ENCODE assay signal across 21 mouse cellular contexts in genomic region chr3:55406616-55407015, GRCm38 (mm10).
"Had no signal": no experiment of that assay in that cellular context is flagged by ENCODE, and none has a peak within 500 bp of the region (broad histone marks: within the 10 kb centered on the region; RNA-seq: fewer than 3 reads in every experiment).

No protein-coding gene starts in this region.

- H3K4me1 ChIP-seq: midbrain, embryonic 12.5 days; neural tube, embryonic 13.5 days; neural tube, embryonic 15.5 days; stomach, embryonic 15.5 days had no signal

- ATAC-seq: liver, postnatal 0 days; midbrain, embryonic 16.5 days had no signal

- DNase-seq: liver, postnatal 0 days; lung, embryonic 14.5 days; lung, postnatal 10 days; lung, postnatal 4 days; midbrain, embryonic 14.5 days; retina, postnatal 1 day; right cerebral cortex, adult 18-20 months; right cerebral cortex, postnatal 25 days; right cerebral cortex, postnatal 4 days; spleen, adult 18-20 months; thymus, adult 2 months; thymus, postnatal 25 days; thymus, postnatal 4 days had no signal

- H3K36me3 ChIP-seq: midbrain, embryonic 10.5 days; midbrain, embryonic 12.5 days; neural tube, embryonic 15.5 days; stomach, embryonic 15.5 days had no signal

- H3K27ac ChIP-seq: midbrain, embryonic 10.5 days; midbrain, embryonic 12.5 days; neural tube, embryonic 13.5 days; neural tube, embryonic 15.5 days; stomach, embryonic 15.5 days; stomach, postnatal 0 days had no signal

- H3K9ac ChIP-seq: liver, postnatal 0 days; lung, embryonic 14.5 days; midbrain, embryonic 12.5 days; neural tube, embryonic 13.5 days; neural tube, embryonic 15.5 days; stomach, embryonic 15.5 days had no signal

- H3K4me3 ChIP-seq: midbrain, embryonic 10.5 days; midbrain, embryonic 12.5 days; myocyte; neural tube, embryonic 13.5 days; neural tube, embryonic 15.5 days; stomach, embryonic 15.5 days had no signal

- H3K4me2 ChIP-seq: lung, embryonic 14.5 days; midbrain, embryonic 12.5 days; neural tube, embryonic 13.5 days; neural tube, embryonic 15.5 days; stomach, embryonic 15.5 days had no signal

- H3K27me3 ChIP-seq: midbrain, embryonic 12.5 days; neural tube, embryonic 13.5 days; neural tube, embryonic 15.5 days; stomach, embryonic 15.5 days had no signal

- H3K9me3 ChIP-seq: midbrain, embryonic 10.5 days; neural tube, embryonic 13.5 days; neural tube, embryonic 15.5 days; stomach, embryonic 15.5 days had no signal
